16 mouse cellular contexts compared by ENCODE assay signal in the genomic region with DNA sequence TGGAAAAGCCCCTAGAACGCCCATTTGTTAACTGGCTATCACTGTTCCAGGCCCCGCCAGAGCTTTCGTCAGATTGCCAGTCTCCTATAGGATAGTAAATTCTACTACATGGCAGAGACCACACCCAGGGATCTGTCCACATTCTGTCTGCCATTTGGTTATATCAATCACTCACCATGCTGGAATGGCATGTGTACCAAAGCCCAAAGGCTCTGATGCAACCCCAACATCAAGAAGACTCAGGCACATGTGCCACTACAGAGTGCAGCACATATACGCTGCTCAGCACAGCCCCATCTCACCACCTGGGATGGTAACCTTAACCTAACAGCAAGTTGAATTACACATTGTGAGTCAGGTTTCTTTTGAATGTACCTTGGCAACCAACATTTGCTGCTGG.
"Had no signal": no experiment of that assay in that cellular context is flagged by ENCODE, and none has a peak within 500 bp of the region (broad histone marks: within the 10 kb centered on the region; RNA-seq: fewer than 3 reads in every experiment).

No protein-coding gene starts in this region.

- H3K4me3 ChIP-seq: neural tube, embryonic 13.5 days; neural tube, embryonic 15.5 days; stomach, embryonic 15.5 days had no signal

- H3K4me1 ChIP-seq: neural tube, embryonic 13.5 days; neural tube, embryonic 15.5 days; stomach, embryonic 15.5 days had no signal

- H3K27me3 ChIP-seq: neural tube, embryonic 13.5 days; neural tube, embryonic 15.5 days; stomach, embryonic 15.5 days had no signal

- H3K4me2 ChIP-seq: neural tube, embryonic 13.5 days; neural tube, embryonic 15.5 days; stomach, embryonic 15.5 days had no signal

- H3K9me3 ChIP-seq: neural tube, embryonic 13.5 days; neural tube, embryonic 15.5 days; stomach, embryonic 15.5 days had no signal

- DNase-seq: retina, postnatal 1 day; right cerebral cortex, adult 18-20 months; right cerebral cortex, postnatal 14 days; right cerebral cortex, postnatal 25 days; right cerebral cortex, postnatal 4 days; spleen, adult 18-20 months; thymus, adult 18-20 months; thymus, adult 2 months; thymus, postnatal 14 days; thymus, postnatal 25 days; thymus, postnatal 36 days; thymus, postnatal 4 days had no signal

- H3K27ac ChIP-seq: neural tube, embryonic 13.5 days; neural tube, embryonic 15.5 days; stomach, embryonic 15.5 days; stomach, postnatal 0 days had no signal

- H3K9ac ChIP-seq: neural tube, embryonic 13.5 days; neural tube, embryonic 15.5 days; stomach, embryonic 15.5 days had no signal
